Mouse (Mus musculus) frontal cortex, adult 2 months (tissue): ENCODE data around the gene Gatad2a. TPM values are rescaled to one million over a fixed set of nuclear protein-coding genes. Genes with fewer than 3 reads are reported as not detected.
"Not testable (repeated sequence)": the region's sequence is repeated elsewhere in the genome, so short reads cannot be mapped to it uniquely, and the experiment has no call there.

Source experiments
- DNase-seq, 2 experiments: peaks; one replicate each; pipeline ENCODE4 v3.0.0; 2022; ENCODE audit warnings: low spot score in 1 of 2; ENCODE audit errors: extremely low spot score in 1 of 2
- polyA plus RNA-seq: library from polyadenylated mRNA; depleted of rRNA; stranded (reverse); fragments of >200 nt; gene quantifications from 2 replicates; pipeline ENCODE4 v1.2.3, GENCODE M21; 2012; rRNA removed

Gene Gatad2a
- 28.6 and 31.0 TPM in 2 replicates for polyA plus RNA-seq

DNA sequence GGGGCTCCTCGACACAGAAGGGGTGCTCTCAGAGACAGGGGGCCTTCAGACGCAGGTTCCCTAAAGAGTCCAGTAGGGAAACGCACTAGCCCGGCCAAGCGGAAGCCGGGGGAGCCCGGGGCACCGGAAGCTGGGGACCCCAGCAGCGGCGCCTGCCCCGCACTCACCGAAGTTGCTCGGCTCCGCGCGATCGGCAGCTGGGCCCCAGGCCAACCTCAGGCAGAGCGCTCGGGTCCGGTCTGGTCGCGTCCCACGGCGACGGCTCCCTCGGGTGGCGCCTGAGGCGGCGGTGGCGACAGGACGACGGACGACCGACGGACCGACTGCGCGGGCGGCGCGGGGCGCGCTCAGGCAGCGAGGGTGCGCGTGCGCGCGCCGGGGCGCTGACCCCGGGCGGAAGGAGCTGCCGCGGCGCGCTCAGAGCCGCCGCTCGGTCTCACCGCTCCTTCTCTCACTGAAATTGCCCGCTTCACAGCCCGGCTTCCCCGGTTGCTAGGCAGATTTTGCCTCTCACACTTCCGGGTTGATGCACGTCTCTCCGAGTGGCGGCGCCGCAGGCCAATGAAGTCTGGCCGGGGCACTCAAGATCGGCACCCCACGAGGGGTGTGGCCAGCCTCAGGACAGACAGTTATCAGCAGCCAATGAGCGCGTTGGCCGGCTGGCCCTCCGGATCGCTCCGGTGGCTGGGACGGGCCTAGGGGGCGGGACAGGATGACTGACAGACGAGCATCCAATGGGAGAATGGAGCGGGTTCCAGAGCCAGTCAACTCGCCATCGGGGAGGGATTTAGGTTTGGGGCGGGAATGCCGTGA, at the start of gene Gatad2a:
Gatad2a (minus strand) TSS at position 609 of the 813 bp plus-strand sequence.
- peak; percentile 99 to 100 for DNase-seq

- no peak for DNase-seq
Measured at GRCm38 (mm10) chr8:70043996-70044395, 47.8 kb upstream of the Gatad2a start.

DNA sequence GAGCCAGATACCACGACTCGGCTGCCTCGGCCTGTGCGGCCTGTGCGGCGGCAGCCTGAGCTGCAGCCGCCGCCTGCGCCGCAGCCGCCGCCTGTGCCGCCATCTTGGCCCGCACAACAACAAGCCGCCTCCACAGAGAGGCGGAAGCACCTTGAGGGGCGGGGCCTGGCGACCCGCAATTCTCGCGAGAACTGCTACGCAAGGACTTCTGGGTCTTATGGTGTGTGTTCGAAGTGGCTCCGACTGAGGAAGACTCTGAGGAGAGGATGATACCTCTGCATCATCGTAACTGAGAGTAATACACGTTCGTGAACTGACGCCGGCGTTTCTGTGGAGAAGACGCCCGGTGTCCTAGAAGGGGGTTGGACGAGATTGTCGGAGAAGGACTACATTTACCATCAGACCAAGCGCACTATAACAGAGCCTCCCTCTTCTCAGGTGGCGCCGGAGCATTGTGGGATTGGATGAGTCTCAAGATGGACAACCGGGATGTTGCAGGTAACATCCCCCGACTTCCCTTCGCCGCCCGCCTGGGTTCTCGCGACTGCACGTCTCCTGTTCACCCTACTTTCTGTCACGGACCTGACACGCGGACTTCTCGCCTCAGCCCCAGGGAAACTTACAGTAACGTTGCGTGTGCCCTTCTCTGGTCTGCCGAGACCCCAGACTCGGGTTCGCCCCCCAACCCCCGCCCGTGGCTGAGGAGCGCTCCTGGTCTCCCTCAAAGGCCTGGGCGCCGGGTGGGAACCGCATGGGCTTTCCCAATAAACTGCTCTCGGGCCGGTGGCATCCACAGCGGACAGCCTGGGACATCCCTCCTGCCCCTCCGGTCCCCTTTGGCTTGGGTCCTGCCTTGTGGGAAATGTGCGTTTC, 46.6 kb upstream of the Gatad2a start, which contains the start of the genes Mau2 and Sugp1:
Mau2 (minus strand) TSS at position 152 of the 873 bp plus-strand sequence.
Sugp1 (plus strand) TSS at position 231 of the 873 bp plus-strand sequence.
- peak; percentile 89 to 95 for DNase-seq

GRCm38 (mm10) chr8:70041885-70042546, 45.8 kb upstream of the Gatad2a start:
- DNase-seq: peak in 1 of 2 experiments; percentile 19

- DNase-seq: no peak
Measured at GRCm38 (mm10) chr8:70037994-70038393, 41.8 kb upstream of the Gatad2a start.

GRCm38 (mm10) chr8:70030255-70030654, 34.1 kb upstream of the Gatad2a start:
- DNase-seq: no peak

DNA sequence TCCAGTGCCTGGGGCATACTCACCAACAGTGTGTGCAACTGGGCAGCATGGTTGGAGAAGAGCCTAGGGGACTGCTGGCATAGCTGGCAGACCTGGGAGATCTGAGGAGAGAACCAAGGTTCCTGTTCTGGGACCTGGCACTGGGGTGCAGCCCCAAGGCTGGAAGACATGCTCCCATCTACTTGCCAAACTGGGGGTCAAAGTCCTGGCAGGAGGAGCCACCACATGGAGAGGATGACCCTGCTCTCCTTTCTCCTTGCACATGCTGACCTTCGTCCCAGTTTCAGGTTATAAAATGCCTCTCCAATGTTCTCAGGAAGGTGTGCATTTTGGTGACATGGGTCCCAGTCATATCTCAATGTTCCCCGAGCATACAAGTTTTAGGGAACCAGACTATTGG, 30.0 kb upstream of the Gatad2a start:
- no peak for DNase-seq

DNA sequence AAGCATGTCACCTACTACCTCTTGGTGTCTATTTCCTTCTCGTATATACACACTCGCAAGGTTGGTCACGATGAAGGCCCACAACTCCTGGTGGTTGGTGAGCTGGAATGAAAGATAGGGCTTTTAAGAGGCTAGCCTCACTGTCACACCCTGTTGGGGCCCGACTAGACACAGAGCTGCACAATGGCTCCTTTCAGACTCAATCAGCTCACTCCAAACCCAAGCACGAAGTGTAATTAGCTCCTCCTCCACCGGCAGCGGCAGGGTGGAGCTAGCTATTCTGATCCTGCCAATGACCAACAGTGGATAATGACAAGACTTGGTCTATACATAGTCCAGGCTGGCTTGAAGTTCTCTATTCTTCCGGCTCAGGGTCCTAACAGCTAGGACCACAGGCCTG, 27.4 kb upstream of the Gatad2a start:
- DNase-seq: peak in 1 of 2 experiments; percentile 17

- DNase-seq: no peak
Measured at GRCm38 (mm10) chr8:70015017-70015416, 18.8 kb upstream of the Gatad2a start.

DNA sequence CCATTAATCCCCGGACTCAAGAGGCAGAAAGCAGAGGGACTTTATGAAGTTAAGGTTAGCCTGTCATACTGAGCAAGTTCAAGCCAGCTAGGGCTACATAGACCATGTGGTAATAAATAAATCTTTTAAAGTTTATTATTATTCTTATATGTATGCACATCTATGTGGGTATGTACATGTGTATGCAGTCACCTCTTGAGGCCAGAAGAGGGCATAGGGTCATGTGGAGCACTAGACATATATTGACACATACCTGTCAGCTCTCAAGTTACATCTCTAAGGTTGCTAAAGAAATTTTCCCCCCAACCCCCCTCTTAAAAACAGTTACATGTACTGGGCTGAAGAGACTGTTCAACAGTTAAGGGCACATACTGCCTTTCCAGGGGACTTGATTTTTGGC, 16.6 kb upstream of the Gatad2a start:
- no peak for DNase-seq

DNA sequence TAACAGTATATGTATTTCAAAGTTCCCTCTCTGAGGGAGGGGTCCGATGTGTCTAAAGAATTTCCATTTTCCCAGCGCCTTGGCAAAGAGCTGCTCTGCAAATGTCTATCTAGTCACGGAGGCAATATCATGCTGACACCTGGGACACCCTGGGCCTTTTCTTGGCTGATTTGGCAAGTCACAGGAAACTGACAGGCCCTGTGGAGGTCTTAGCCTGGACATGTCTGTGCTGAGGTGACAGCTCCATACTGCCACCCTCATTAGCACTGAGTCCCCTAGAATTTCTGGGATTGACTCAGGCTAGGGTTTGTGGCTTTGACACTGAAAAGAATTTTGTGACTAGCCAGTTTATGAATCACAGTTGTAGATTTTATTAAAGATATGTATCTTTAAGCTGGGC, 16.2 kb upstream of the Gatad2a start:
- DNase-seq: no peak

GRCm38 (mm10) chr8:70010796-70011195, 14.6 kb upstream of the Gatad2a start:
- not testable (repeated sequence) for DNase-seq

DNA sequence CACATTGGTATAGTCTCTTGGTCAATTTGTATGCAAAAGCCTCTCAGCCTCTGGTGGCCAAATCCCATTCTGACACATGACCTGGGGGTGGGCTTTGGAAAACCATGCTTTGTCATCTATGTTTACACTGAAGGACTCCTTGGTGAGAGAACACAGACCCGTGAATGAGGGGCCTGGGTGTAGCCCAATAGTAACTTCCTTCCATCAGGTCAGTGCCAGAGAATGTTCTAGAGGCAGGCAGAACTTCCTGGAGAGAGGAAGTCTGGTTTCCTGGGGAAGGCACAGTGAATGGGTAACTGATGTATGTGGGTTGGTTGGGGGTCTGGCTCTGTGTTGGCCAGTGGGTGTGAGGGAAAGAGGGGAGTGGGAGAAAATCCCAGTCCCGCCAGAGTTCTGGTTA, 9.0 kb upstream of the Gatad2a start:
- DNase-seq: no peak

DNA sequence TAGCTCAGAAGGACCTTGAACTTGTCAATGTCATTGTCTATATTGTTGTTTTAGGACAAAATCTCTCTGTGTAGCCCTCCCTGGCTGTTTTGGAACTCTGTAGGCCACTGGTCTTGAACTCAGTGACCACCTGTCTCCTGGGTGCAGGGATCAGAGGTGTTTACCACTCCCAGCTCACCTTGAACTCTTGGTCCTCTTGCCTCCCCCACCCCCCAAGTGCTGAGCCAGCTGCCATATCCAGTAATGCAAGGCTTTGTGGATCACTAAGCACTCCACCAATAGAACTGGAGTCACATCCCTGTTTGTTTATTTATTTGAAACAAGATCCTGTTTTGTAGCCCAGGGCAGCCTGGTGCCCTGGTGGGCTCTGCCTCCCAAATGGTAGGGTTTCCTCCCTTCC, 8.2 kb upstream of the Gatad2a start:
- no peak for DNase-seq

- DNase-seq: no peak
Measured at GRCm38 (mm10) chr8:70003204-70003657, 7.0 kb upstream of the Gatad2a start.

DNA sequence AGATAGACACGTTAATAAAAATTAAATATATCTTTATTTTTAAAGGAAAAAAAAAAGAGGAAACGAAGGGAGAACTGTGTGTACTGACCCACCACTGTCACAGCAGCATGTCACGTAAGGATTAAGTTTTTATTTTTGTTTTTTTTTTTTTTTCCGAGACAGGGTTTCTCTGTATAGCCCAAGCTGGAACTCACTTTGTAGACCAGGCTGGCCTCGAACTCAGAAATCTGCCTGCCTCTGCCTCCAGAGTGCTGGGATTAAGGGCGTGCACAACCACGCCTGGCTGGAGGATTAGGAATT, 5.7 kb upstream of the Gatad2a start:
- not testable (repeated sequence) for DNase-seq

GRCm38 (mm10) chr8:70001176-70001891, 5.2 kb upstream of the Gatad2a start:
- DNase-seq: peak in 1 of 2 experiments; percentile 45

GRCm38 (mm10) chr8:70000226-70000625, 4.0 kb upstream of the Gatad2a start:
- DNase-seq: no peak

DNA sequence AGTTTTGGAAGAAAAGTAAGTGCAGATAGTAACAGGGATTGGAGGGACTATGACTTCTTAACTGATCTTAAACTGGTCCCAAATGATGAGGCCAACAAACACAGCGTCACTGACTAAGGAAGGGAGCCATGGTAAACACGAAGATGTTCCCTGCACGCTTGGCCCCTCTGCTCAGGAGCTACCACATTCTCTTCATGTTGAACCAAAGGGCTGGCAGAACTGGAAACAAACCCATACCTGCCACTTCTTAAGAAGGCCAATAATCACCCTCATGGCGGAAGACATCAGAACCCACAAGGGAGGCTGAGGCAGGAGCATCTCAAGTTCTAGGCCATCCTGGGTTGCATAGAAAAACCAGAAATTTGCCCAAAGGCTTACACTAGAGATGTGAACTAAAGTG, 3.1 kb upstream of the Gatad2a start:
- DNase-seq: no peak

GRCm38 (mm10) chr8:69998706-69999105, 2.5 kb upstream of the Gatad2a start:
- no peak for DNase-seq
